Mouse (Mus musculus) bone marrow macrophage, adult 2 months (primary cell): ENCODE measurements around the gene Ano7.

Experiments
- CTCF ChIP-seq: IDR thresholded peaks from 2 replicates; pipeline ENCODE4 v1.5.1; 2012; ENCODE audit warnings: low read depth, mild to moderate bottlenecking, low read length, moderate library complexity
- POLR2A ChIP-seq: IDR thresholded peaks from 2 replicates; pipeline ENCODE4 v1.6.1; 2012; ENCODE audit warnings: mild to moderate bottlenecking, low read depth, low read length, borderline replicate concordance

GRCm38 (mm10) chr1:93352724-93353123 lies 21.0 kb upstream of the Ano7 start:
- no peak for TF ChIP-seq CTCF
- no peak for TF ChIP-seq POLR2A
